Mouse (Mus musculus) liver, embryonic 13.5 days (tissue): ENCODE measurements around the gene Pnpla7. TPM values are rescaled to one million over a fixed set of nuclear protein-coding genes. Genes with fewer than 3 reads are reported as not detected.
"Not testable (repeated sequence)": the region's sequence is repeated elsewhere in the genome, so short reads cannot be mapped to it uniquely, and the experiment has no call there.

ENCODE experiments used
- ATAC-seq: fragments of 200-750 bp; cut with Nextera tagmentation; 2 replicates; pipeline ENCODE4 v1.8.0; 2017; ENCODE audit warnings: low read depth, mild to moderate bottlenecking, moderate number of reproducible peaks, moderate library complexity
- DNase-seq: peaks from one replicate; pipeline ENCODE4 v3.0.0; 2022
- H3K27ac ChIP-seq: fragments of 300-500 bp; sonication (generic); 2 replicates; pipeline ENCODE4 v1.5.1; 2015; ENCODE audit warnings: moderate library complexity, mild to moderate bottlenecking, inconsistent platforms
- H3K27me3 ChIP-seq: fragments of 300-500 bp; sonication (generic); 2 replicates; pipeline ENCODE4 v1.6.1; 2015; ENCODE audit warnings: mild to moderate bottlenecking, inconsistent platforms
- H3K36me3 ChIP-seq: fragments of 300-500 bp; sonication (generic); 2 replicates; pipeline ENCODE4 v1.6.1; 2015; ENCODE audit warnings: mild to moderate bottlenecking, inconsistent platforms
- H3K4me1 ChIP-seq: fragments of 300-500 bp; sonication (generic); replicated peaks from 2 replicates; pipeline ENCODE4 v1.6.1; 2015; ENCODE audit warnings: inconsistent platforms
- H3K4me2 ChIP-seq: fragments of 300-500 bp; sonication (generic); 2 replicates; pipeline ENCODE4 v1.6.1; 2015; ENCODE audit warnings: inconsistent platforms, mild to moderate bottlenecking, moderate library complexity
- H3K4me3 ChIP-seq: fragments of 300-500 bp; sonication (generic); replicated peaks from 2 replicates; pipeline ENCODE4 v1.5.1; 2015; ENCODE audit warnings: mild to moderate bottlenecking, inconsistent platforms
- H3K9ac ChIP-seq: fragments of 300-500 bp; sonication (generic); 2 replicates; pipeline ENCODE4 v1.6.1; 2015; ENCODE audit warnings: mild to moderate bottlenecking, inconsistent platforms
- H3K9me3 ChIP-seq: fragments of 300-500 bp; sonication (generic); replicated peaks from 2 replicates; pipeline ENCODE4 v1.6.1; 2016; ENCODE audit warnings: inconsistent platforms
- WGBS: fragments of 180-500 bp; shearing (Covaris S2); methylation state at CpG from one replicate; pipeline ENCODE4 v1.1.7; 2015; ENCODE audit not compliant: insufficient replicate concordance; 5-methylcytosine and 5-hydroxymethylcytosine counted together
- polyA plus RNA-seq: library from polyadenylated mRNA; unstranded; fragments of >200 nt; fragmentation: Nextera tagmentation; extraction: Ambion mirVana; gene quantifications from 2 replicates; pipeline ENCODE4 v1.2.1, GENCODE M21; 2015

The Pnpla7 gene
- polyA plus RNA-seq = 12.0 and 12.8 TPM in 2 replicates

DNA sequence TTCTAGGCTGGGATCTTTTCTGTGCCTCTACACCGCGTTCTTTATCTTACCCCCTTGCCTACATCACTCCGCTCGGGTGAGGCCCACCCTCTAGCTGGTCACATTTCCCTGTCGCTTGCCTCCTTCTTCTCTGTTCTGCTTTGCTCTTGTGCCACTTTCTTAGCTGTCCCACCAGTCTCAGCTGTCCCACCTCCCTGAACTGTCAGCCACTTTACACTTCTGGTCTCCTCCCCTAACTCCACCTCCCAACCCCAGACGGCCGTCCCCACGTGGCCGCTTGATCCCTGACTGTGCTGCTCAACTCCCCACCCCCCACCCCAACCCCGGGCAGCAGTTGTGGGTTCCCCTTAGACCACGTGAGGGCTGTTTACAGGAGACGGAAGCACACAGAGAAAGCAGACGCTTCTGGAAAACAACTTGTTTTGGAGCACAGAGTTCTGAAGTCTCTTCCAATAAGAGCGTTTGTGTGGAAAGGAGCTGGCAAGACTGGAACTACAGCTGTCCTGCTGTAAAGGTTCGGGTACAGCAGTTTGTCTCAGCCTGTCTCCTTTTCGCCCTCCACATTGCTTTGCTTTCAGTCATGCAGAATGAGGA lies at the start of gene Pnpla7:
Gene Pnpla7, plus strand, starts transcription at position 330 of the 594 bp plus-strand sequence.
- peaks cover 33% of the 10 kb centered on the region for H3K36me3 ChIP-seq
- peak within 1 kb of the TSS; percentile 89 for H3K9ac ChIP-seq
- H3K27ac ChIP-seq = peak within 1 kb of the TSS; percentile 95
- peak within 1 kb of the TSS; percentile 98 for H3K4me2 ChIP-seq
- H3K9me3 ChIP-seq = no peaks in the 10 kb centered on the region
- DNase-seq (peak; percentile 81), ATAC-seq (peak; percentile 64)
- H3K27me3 ChIP-seq = no peaks in the 10 kb centered on the region
- WGBS = 0% methylated on average over 16 of the region's 16 CpGs
- H3K4me1 ChIP-seq = peaks cover 43% of the 10 kb centered on the region
- peak within 1 kb of the TSS; percentile 88 for H3K4me3 ChIP-seq

DNA sequence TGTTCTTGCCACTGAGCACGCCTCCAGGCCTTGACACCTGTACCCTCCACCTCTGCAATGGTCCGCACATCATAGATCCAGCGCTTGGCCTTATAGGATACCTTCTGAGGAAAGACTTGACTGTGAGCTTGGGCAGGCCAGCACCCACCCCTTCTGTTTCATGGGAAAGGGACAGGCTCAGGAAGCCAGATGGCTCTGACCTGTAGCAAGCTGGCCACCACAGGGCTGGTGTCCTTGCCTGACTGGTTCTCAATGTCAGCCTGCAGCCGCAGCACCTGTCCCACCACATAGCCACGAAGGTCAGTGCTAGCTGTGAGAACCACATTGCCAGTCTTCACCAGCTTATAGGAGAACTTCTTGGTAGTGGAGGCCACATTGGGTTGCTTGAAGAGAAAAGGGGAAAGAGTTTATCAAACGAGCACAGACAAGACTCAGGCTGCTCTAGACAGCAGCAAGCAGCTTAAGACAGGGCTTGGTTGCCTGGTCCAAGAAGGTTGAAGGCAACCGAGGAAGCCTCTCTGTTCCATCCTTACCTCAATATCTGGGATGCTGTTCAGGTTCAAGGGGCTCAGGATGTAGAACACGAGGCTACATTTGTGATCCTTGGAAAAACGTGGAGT lies 49.4 kb upstream of the Pnpla7 start:
- no peak overlapping the region for H3K9ac ChIP-seq
- ATAC-seq = no peak

DNA sequence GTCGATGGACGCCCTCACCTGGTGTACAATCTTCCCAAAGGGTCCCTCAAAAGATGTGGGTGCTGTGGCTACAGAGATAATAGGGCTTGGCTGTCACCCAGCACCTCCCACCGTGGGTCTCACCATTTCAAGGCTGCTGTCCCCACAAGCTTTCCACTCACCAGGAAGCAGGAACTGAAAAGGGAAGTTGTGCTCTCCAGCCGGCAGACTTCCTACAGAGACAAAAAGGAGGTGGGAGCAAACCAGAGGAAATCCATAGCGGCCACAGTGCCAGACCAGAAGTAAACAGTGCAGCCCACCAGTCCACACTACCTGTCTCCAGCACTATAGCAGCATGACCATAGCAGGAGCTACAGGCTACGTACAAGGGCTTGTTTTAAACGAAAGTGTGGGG lies 48.9 kb upstream of the Pnpla7 start:
- Histone ChIP-seq H3K4me3 (no peak overlapping the region), H3K4me1 (peaks cover 9% of the 10 kb centered on the region), H3K27me3 (no peaks in the 10 kb centered on the region), H3K9me3 (no peaks in the 10 kb centered on the region), H3K9ac (no peak overlapping the region), H3K27ac (no peak overlapping the region; the same call in 1 of the 2 replicates), H3K4me2 (no peak overlapping the region), H3K36me3 (peaks cover 13% of the 10 kb centered on the region)
- DNase-seq (no peak), ATAC-seq (no peak)
- WGBS = 38% methylated on average over 7 of the region's 7 CpGs

More for the DNA sequence above, 49.4 kb upstream of the Pnpla7 start:
- no peaks in the 10 kb centered on the region for H3K27me3 ChIP-seq
- no peak overlapping the region for H3K4me2 ChIP-seq
- H3K27ac ChIP-seq = no peak overlapping the region
- H3K4me1 ChIP-seq = peaks cover 9% of the 10 kb centered on the region
- 71% methylated on average over 9 of the region's 9 CpGs for WGBS
- H3K9me3 ChIP-seq = no peaks in the 10 kb centered on the region
- no peak for DNase-seq
- H3K4me3 ChIP-seq = no peak overlapping the region
- H3K36me3 ChIP-seq = peaks cover 13% of the 10 kb centered on the region

DNA sequence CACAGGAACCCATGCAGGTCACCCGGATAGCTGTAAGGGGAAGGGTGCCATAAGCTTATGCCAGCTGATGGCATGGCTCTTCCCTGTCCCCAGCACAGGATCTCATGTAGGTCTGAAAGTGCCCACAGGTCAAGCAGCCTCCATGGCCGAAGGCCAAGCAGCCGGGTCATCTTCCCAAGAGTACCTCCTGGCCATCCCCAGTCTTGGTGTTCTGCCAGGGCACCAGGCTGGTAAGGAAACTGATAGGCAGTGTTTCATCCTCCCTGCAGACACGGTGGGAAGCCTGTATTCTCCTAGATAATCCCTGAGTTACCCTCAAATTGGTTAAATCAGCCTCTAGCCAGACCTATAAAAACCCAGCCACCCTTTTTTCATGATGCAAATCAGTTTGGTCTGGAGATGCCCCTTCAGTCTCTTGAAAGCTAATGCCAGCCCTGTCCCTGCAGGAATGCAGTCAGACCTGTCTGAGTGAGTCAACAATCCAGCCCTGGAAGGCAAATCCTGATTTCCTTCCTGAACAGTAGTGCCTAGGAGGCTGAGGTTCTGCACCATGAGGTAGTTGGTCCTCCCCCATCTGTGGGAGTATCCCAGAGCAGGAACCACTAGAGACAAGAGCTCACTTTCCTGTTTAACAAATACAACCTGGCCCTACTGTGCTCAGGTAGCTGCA lies 47.9 kb upstream of the Pnpla7 start:
- no peak overlapping the region for H3K4me2 ChIP-seq
- H3K4me3 ChIP-seq = no peak overlapping the region
- H3K27me3 ChIP-seq = no peaks in the 10 kb centered on the region
- H3K9me3 ChIP-seq = no peaks in the 10 kb centered on the region
- DNase-seq (no peak), ATAC-seq (no peak)
- peaks cover 13% of the 10 kb centered on the region for H3K36me3 ChIP-seq
- H3K9ac ChIP-seq = no peak overlapping the region
- 71% methylated on average over 4 of the region's 4 CpGs for WGBS
- H3K27ac ChIP-seq = no peak overlapping the region
- H3K4me1 ChIP-seq = peaks cover 9% of the 10 kb centered on the region

DNA sequence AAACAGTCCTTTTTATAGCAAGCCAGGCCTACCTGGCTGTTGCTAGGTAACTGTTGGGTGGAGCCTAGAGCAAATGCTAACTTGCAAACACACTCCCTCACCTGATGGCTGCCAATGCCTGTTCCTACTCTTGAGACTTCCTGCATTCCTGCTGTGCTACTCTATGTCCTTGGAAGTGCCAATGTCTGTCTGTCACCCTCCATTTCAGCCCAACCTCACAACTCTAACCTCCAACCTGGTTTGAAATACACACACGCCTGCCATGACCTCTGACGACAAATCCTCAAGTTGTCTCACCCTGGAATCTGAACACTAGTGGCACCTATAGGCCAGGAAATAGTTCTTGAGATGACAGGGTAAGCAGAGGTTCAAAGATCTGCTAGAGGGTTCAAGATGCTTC lies 46.7 kb upstream of the Pnpla7 start:
- ATAC-seq (no peak), DNase-seq (no peak)
- H3K36me3 ChIP-seq = peaks cover 13% of the 10 kb centered on the region
- no peaks in the 10 kb centered on the region for H3K27me3 ChIP-seq
- 65% methylated on average over 2 of the region's 2 CpGs for WGBS
- H3K9me3 ChIP-seq = no peaks in the 10 kb centered on the region
- no peak overlapping the region for H3K27ac ChIP-seq
- H3K4me3 ChIP-seq = no peak overlapping the region
- no peak overlapping the region for H3K9ac ChIP-seq
- peaks cover 19% of the 10 kb centered on the region for H3K4me1 ChIP-seq
- H3K4me2 ChIP-seq = no peak overlapping the region

DNA sequence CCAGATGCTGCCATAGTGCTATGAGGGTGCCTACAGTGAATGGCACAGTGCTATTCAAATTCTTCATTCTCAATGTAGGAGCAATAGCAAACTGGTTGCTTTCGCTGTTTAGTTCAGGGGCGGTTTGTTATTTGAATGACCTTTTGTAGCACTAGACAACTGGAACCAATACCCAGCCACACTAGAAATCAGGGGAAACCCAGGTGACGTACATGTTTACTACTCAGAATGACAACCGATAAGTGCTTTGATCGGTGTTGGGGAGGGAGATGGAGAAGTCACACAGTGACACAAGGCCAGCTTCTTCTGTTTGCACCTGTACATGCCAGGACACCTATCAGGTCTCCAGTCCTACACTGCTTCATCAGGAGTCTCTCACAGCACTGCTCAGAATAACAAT lies 46.2 kb upstream of the Pnpla7 start:
- Histone ChIP-seq H3K27ac (no peak overlapping the region), H3K4me3 (no peak overlapping the region), H3K4me1 (peaks cover 23% of the 10 kb centered on the region), H3K36me3 (peaks cover 13% of the 10 kb centered on the region), H3K9ac (no peak overlapping the region), H3K27me3 (no peaks in the 10 kb centered on the region), H3K9me3 (no peaks in the 10 kb centered on the region), H3K4me2 (no peak overlapping the region)
- 90% methylated on average over 5 of the region's 5 CpGs for WGBS
- ATAC-seq (no peak), DNase-seq (no peak)

DNA sequence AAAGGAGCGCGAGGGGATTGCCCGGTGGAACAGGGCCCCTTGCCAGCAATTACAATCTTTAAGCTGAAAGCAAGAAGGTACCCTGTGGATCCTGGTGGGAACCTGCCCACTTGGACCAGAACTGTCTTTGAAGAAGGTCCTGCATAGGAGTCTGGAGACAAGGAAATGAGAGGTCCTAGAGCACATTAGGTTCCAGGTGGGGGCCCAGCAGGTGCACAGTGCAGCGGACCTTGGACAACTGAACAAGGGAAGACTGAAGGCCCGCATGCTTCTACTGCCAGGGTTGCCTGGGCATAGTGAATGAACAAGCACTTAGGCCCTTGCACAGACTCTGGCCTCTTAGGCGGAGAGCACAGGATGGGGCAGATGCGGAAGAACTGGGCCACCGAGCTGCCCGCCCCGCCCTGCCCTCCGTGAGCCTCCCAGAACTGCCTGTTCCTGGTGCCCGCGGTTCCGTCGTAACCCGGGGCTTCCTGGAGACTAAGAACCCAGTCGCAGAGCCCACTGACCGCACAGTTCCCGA lies 41.3 kb upstream of the Pnpla7 start:
- Histone ChIP-seq H3K4me3 (peak overlapping the region; percentile 78), H3K36me3 (no peaks in the 10 kb centered on the region), H3K27me3 (no peaks in the 10 kb centered on the region; the same call in 1 of the 2 replicates), H3K9me3 (no peaks in the 10 kb centered on the region), H3K4me2 (peak overlapping the region; percentile 98), H3K27ac (peak overlapping the region; percentile 85), H3K4me1 (peaks cover 25% of the 10 kb centered on the region), H3K9ac (peak overlapping the region; percentile 86)
- DNase-seq (no peak), ATAC-seq (peak; percentile 67)
- WGBS = 4% methylated on average over 19 of the region's 19 CpGs

DNA sequence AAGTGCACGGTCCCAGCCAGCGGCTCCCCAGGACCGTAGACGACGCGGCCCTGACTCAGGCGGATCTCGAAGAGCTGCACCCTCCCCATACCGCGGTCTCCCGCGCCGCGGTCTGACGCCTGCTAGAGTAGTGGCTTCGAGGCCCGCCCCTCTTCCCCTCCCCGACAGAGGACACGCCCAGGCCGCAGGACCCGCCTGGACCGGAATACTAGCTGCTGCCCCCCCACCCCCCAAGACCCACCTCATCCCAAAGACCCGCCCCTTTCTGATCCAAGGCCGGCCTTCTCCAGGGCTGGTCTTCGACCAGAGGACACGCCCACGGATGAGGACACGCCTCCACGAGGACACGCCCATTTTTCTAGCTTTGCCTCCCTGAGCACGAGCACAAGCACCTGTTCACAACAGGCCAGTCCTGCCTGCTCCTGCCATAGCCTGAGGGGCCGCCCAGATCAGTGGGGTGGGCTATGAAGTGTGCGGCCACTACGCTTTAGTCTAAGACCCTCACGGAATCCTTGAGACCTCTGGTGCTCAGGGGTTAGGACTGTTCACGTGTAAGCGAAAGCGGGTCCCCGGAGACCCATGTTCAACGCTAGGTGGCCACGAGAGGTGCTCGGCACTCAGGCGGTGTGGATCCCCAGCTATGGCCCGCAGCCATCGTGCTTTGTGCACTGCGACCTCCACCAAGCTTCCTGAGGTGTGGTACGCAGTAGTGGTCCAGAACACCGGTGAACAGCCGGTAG lies 40.6 kb upstream of the Pnpla7 start, which contains the start of gene Arrdc1:
Gene Arrdc1, minus strand, starts transcription at position 196 of the 740 bp plus-strand sequence.
- DNase-seq (peak; percentile 93), ATAC-seq (peak; percentile 91)
- under 1% methylated on average over 48 of the region's 49 CpGs for WGBS
- Histone ChIP-seq H3K4me1 (peaks cover 25% of the 10 kb centered on the region), H3K4me3 (peak within 1 kb of the TSS; percentile 78), H3K27ac (peak within 1 kb of the TSS; percentile 85), H3K9me3 (no peaks in the 10 kb centered on the region), H3K36me3 (no peaks in the 10 kb centered on the region), H3K4me2 (peak within 1 kb of the TSS; percentile 98), H3K27me3 (no peaks in the 10 kb centered on the region; the same call in 1 of the 2 replicates), H3K9ac (peak within 1 kb of the TSS; percentile 86)

DNA sequence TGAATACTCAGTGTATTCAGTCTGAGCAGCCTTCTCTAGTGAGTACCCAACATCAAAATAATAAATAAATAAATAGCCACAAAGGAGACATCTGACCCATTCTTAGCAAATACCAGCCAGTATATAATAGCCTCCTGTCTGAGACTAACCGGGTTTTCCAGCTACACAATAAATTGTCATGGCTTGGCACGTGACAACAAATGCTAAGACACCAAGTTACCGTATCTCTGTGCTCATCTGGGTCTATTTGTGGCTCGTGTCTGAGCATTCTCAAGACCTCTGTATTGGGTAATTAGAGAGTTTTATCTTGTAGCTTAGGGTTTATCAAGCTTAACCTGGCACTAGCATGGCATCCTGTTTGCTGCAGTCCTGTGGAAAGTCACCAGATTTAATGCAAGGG lies 33.7 kb upstream of the Pnpla7 start:
- ATAC-seq (no peak), DNase-seq (no peak)
- Histone ChIP-seq H3K36me3 (no peaks in the 10 kb centered on the region), H3K4me3 (no peak overlapping the region), H3K4me2 (no peak overlapping the region), H3K27me3 (no peaks in the 10 kb centered on the region; the same call in 1 of the 2 replicates), H3K4me1 (no peaks in the 10 kb centered on the region), H3K27ac (no peak overlapping the region), H3K9ac (no peak overlapping the region), H3K9me3 (no peaks in the 10 kb centered on the region)
- 44% methylated on average over 4 of the region's 4 CpGs for WGBS

DNA sequence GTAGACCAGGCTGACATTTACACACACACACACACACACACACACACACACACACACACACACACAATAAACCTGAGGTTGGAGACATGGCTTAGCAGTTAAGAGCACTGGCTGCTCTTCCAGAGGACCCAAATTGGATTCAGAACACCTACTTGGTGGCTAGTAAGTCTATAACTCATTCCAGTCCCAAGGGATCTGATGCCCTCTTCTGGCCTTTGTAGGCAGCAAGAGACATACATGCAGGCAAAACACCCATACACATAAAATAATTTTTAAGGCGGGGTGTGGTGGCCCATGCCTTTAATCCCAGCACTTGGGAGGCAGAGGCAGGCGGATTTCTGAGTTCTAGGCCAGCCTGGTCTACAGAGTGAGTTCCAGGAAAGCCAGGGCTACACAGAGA lies 31.5 kb upstream of the Pnpla7 start:
- not testable (repeated sequence) for H3K27me3 ChIP-seq, H3K4me2 ChIP-seq, H3K27ac ChIP-seq, ATAC-seq, DNase-seq, H3K9ac ChIP-seq, H3K9me3 ChIP-seq, H3K4me3 ChIP-seq, H3K4me1 ChIP-seq, H3K36me3 ChIP-seq
- WGBS = 23% methylated on average over 2 of the region's 2 CpGs
